Mouse (Mus musculus): ENCODE measurements around the gene Cbr2.

Cbr2 gene

GRCm38 (mm10) chr11:120682683-120683082 lies 49.2 kb downstream of the Cbr2 start:
- DNase-seq (ENCODE audit: inconsistent age in 2 of 2, low spot score in 1 of 2): no peak

GRCm38 (mm10) chr11:120679909-120680308 lies 52.0 kb downstream of the Cbr2 start:
- DNase-seq (ENCODE audit: inconsistent age in 2 of 2, low spot score in 1 of 2): peak in 1 of 2 experiments; percentile 54

Measured in adrenal gland, adult (tissue).